Mouse (Mus musculus) heart, adult 2 months (tissue): ENCODE measurements around the gene Fbxl13. TPM values are rescaled to one million over a fixed set of nuclear protein-coding genes. Genes with fewer than 3 reads are reported as not detected.

ENCODE experiments used
- DNase-seq, 2 experiments: peaks; one replicate each; pipeline ENCODE4 v3.0.0; 2021
- H3K27ac ChIP-seq: fragments of 200-600 bp; 2 replicates; pipeline ENCODE4 v1.8.1; 2022
- H3K27me3 ChIP-seq: fragments of 200-500 bp; 2 replicates; pipeline ENCODE4 v1.6.1; 2012; ENCODE audit warnings: mild to moderate bottlenecking, low read length, inconsistent platforms, mixed read lengths; ENCODE audit not compliant: control insufficient read depth, insufficient read depth
- H3K36me3 ChIP-seq: fragments of 200-500 bp; 2 replicates; pipeline ENCODE4 v1.6.1; 2012; ENCODE audit warnings: low read length, inconsistent platforms; ENCODE audit not compliant: control insufficient read depth, insufficient read depth
- H3K4me1 ChIP-seq: fragments of 200-500 bp; 2 replicates; pipeline ENCODE4 v1.6.1; 2011; ENCODE audit warnings: low read length; ENCODE audit not compliant: control insufficient read depth, insufficient read depth
- H3K4me3 ChIP-seq: fragments of 200-600 bp; 2 replicates; pipeline ENCODE4 v1.8.1; 2022
- H3K79me2 ChIP-seq: fragments of 200-500 bp; replicated peaks from 2 replicates; pipeline ENCODE4 v1.6.1; 2012; ENCODE audit warnings: mild to moderate bottlenecking, inconsistent platforms, low read length, moderate library complexity, mixed read lengths; ENCODE audit not compliant: control insufficient read depth, insufficient read depth
- H3K9ac ChIP-seq: fragments of 200-500 bp; 2 replicates; pipeline ENCODE4 v1.6.1; 2012; ENCODE audit warnings: low read depth, mild to moderate bottlenecking, control low read depth, inconsistent platforms, low read length, mixed read lengths
- CTCF ChIP-seq: fragments of 200-600 bp; IDR thresholded peaks from 2 replicates; pipeline ENCODE4 v1.8.1; 2022; ENCODE audit warnings: antibody characterized with exemption, mild to moderate bottlenecking, moderate library complexity
- EP300 ChIP-seq: fragments of 200-500 bp; IDR thresholded peaks from 2 replicates; pipeline ENCODE4 v1.6.1; 2011; ENCODE audit warnings: low read depth, low read length, control low read depth; ENCODE audit not compliant: insufficient read depth
- POLR2A ChIP-seq: fragments of 200-500 bp; IDR thresholded peaks from 2 replicates; pipeline ENCODE4 v1.6.1; 2011; ENCODE audit warnings: mild to moderate bottlenecking, low read depth, low read length, control low read depth; ENCODE audit not compliant: insufficient read depth
- WGBS: fragments of 180-500 bp; shearing (Covaris S2); methylation state at CpG from one replicate; pipeline ENCODE4 v1.1.7; 2018; 5-methylcytosine and 5-hydroxymethylcytosine counted together
- intact Hi-C: fragments of 180-260 bp; cut with DNase I; formaldehyde crosslinking; loops from one replicate; pipeline ENCODE4 v1.15.1; 2025
- polyA plus RNA-seq: library from polyadenylated mRNA; depleted of rRNA; stranded (reverse); fragments of >200 nt; gene quantifications from 2 replicates; pipeline ENCODE4 v1.2.3, GENCODE M21; 2012
- total RNA-seq, 2 experiments: library from RNA; stranded (reverse); gene quantifications; 2 replicates each; pipeline ENCODE4 v1.2.3; 2021

Gene Fbxl13
- total and polyA plus RNA-seq, 3 experiments, result 0.47 TPM; not detected in 2

- Histone ChIP-seq H3K9ac (no peak overlapping the region), H3K27ac (peak overlapping the region; percentile 47), H3K4me3 (no peak overlapping the region), H3K4me1 (peaks cover 5% of the 10 kb centered on the region), H3K27me3 (no peaks in the 10 kb centered on the region), H3K79me2 (no peaks in the 10 kb centered on the region), H3K36me3 (no peaks in the 10 kb centered on the region)
- no peak for DNase-seq
- 67% methylated on average over 8 of the region's 8 CpGs for WGBS
- intact Hi-C loops, result no loop called here
- TF ChIP-seq CTCF (no peak), POLR2A (no peak), EP300 (no peak)
These were observed 116.2 kb downstream of the Fbxl13 start for GRCm38 (mm10) chr5:21529110-21529720.

- H3K9ac ChIP-seq, result no peak overlapping the region
- intact Hi-C loops, result no loop called here
- peak overlapping the region; percentile 47 for H3K27ac ChIP-seq
- H3K36me3 ChIP-seq, result no peaks in the 10 kb centered on the region
- DNase-seq, result peak; percentile 44 to 48
- H3K27me3 ChIP-seq, result no peaks in the 10 kb centered on the region
- no peak for TF ChIP-seq EP300
- TF ChIP-seq POLR2A, result no peak
- no peak for TF ChIP-seq CTCF
- H3K4me3 ChIP-seq, result no peak overlapping the region
- no peaks in the 10 kb centered on the region for H3K79me2 ChIP-seq
- H3K4me1 ChIP-seq, result peaks cover 4% of the 10 kb centered on the region
- 60% methylated on average over 15 of the region's 15 CpGs for WGBS
These were observed 117.2 kb downstream of the Fbxl13 start for GRCm38 (mm10) chr5:21528068-21528842.

GRCm38 (mm10) chr5:21527488-21527911, 117.9 kb downstream of the Fbxl13 start:
- Histone ChIP-seq H3K27me3 (no peaks in the 10 kb centered on the region), H3K4me3 (no peak overlapping the region), H3K4me1 (peaks cover 4% of the 10 kb centered on the region), H3K79me2 (no peaks in the 10 kb centered on the region), H3K36me3 (no peaks in the 10 kb centered on the region), H3K27ac (peak overlapping the region; percentile 47), H3K9ac (no peak overlapping the region)
- intact Hi-C loops, result no loop called here
- peak; percentile 43 to 64 for DNase-seq
- TF ChIP-seq EP300, result no peak
- no peak for TF ChIP-seq CTCF
- no peak for TF ChIP-seq POLR2A
- 42% methylated on average over 4 of the region's 4 CpGs for WGBS

DNA sequence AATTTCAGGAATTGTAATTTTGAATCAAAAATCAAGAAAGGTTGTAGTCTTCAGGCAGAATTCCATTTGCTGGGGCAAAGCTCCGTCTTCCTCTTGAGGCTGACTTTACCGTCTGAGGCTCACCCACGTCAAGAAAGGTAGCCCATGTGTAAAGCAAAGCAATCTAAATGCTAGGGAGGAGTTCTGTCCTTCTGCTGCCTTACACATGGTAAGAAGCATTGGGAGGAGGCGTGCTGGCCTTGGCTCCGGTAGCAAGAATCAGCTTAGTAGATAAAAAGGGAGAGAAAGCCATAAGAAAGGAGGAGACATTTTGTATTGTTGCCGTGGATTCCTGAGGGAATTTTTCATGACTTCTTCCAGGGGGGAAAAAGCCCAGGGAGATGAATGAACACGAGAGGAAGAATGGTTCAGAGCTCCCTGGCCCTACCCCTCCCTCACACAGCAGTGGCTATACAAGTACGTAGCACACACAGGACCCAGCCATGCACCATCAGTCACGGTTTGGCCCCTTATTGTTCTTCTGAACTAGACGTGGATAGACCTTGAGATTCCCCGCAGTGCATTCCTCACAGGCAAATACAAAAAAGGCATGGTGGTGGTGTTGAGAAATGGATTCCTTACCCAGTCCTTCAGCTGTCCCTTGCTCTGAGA, 118.5 kb downstream of the Fbxl13 start:
- Histone ChIP-seq H3K4me3 (no peak overlapping the region), H3K4me1 (peaks cover 4% of the 10 kb centered on the region), H3K27me3 (no peaks in the 10 kb centered on the region), H3K9ac (no peak overlapping the region), H3K36me3 (no peaks in the 10 kb centered on the region), H3K79me2 (no peaks in the 10 kb centered on the region), H3K27ac (peak overlapping the region; percentile 47)
- TF ChIP-seq EP300 (no peak), CTCF (no peak), POLR2A (no peak)
- DNase-seq, result no peak
- WGBS, result 56% methylated on average over 11 of the region's 11 CpGs
- intact Hi-C loops, result no loop called here

- no peaks in the 10 kb centered on the region for H3K4me1 ChIP-seq
- H3K27me3 ChIP-seq, result no peaks in the 10 kb centered on the region
- WGBS, result 82% methylated on average over 3 of the region's 3 CpGs
- no peaks in the 10 kb centered on the region for H3K36me3 ChIP-seq
- no peaks in the 10 kb centered on the region for H3K79me2 ChIP-seq
- intact Hi-C loops, result no loop called here
- H3K4me3 ChIP-seq, result no peak overlapping the region
- no peak for TF ChIP-seq POLR2A
- TF ChIP-seq CTCF, result no peak
- TF ChIP-seq EP300, result no peak
- H3K27ac ChIP-seq, result no peak overlapping the region
- DNase-seq, result no peak
- H3K9ac ChIP-seq, result no peak overlapping the region
These were observed 126.3 kb downstream of the Fbxl13 start for GRCm38 (mm10) chr5:21519166-21519565.
